Mouse (Mus musculus) hindbrain, embryonic 14.5 days (tissue): ENCODE measurements at regions not wholly inside any gene's neighbourhood (a gene's known extent, or its start where the extent isn't known, plus 50 kb on each side); places are given as distances from the start of the nearest gene placed in this dataset.

Experiments used
- ATAC-seq: fragments of 200-750 bp; cut with Nextera tagmentation; 2 replicates; pipeline ENCODE4 v1.8.0; 2017; ENCODE audit warnings: moderate number of reproducible peaks, mild to moderate bottlenecking, moderate TSS enrichment, moderate library complexity; ENCODE audit not compliant: low FRiP score
- DNase-seq: peaks from one replicate; pipeline ENCODE4 v3.0.0-alpha.2; 2015; ENCODE audit warnings: low spot score
- H3K27ac ChIP-seq: fragments of 300-500 bp; sonication (generic); 2 replicates; pipeline ENCODE4 v1.5.1; 2014; ENCODE audit warnings: mild to moderate bottlenecking, moderate library complexity
- H3K27me3 ChIP-seq: fragments of 300-500 bp; sonication (generic); 2 replicates; pipeline ENCODE4 v1.6.1; 2014; ENCODE audit warnings: mild to moderate bottlenecking, low read length, mixed read lengths; ENCODE audit not compliant: control insufficient read depth, insufficient read depth
- H3K36me3 ChIP-seq: fragments of 300-500 bp; sonication (generic); replicated peaks from 2 replicates; pipeline ENCODE4 v1.6.1; 2014; ENCODE audit not compliant: control insufficient read depth, insufficient read depth
- H3K4me1 ChIP-seq: fragments of 300-500 bp; sonication (generic); replicated peaks from 2 replicates; pipeline ENCODE4 v1.6.1; 2014; ENCODE audit warnings: antibody characterized with exemption, low read length, mixed read lengths; ENCODE audit not compliant: control insufficient read depth, insufficient read depth
- H3K4me2 ChIP-seq: fragments of 300-500 bp; sonication (generic); replicated peaks from 2 replicates; pipeline ENCODE4 v1.6.1; 2014; ENCODE audit warnings: mild to moderate bottlenecking, moderate library complexity
- H3K4me3 ChIP-seq: fragments of 300-500 bp; sonication (generic); replicated peaks from 2 replicates; pipeline ENCODE4 v1.5.1; 2014; ENCODE audit warnings: mild to moderate bottlenecking, low read length
- H3K9ac ChIP-seq: fragments of 300-500 bp; sonication (generic); 2 replicates; pipeline ENCODE4 v1.6.1; 2014
- H3K9me3 ChIP-seq: fragments of 300-500 bp; sonication (generic); 2 replicates; pipeline ENCODE4 v1.6.1; 2016; ENCODE audit warnings: low read length; ENCODE audit not compliant: control insufficient read depth
- WGBS: fragments of 180-500 bp; shearing (Covaris S2); extraction: QIAGEN DNeasy Blood & Tissue Kit; methylation state at CpG from one replicate; pipeline ENCODE4 v1.1.7; 2014; 5-methylcytosine and 5-hydroxymethylcytosine counted together

DNA sequence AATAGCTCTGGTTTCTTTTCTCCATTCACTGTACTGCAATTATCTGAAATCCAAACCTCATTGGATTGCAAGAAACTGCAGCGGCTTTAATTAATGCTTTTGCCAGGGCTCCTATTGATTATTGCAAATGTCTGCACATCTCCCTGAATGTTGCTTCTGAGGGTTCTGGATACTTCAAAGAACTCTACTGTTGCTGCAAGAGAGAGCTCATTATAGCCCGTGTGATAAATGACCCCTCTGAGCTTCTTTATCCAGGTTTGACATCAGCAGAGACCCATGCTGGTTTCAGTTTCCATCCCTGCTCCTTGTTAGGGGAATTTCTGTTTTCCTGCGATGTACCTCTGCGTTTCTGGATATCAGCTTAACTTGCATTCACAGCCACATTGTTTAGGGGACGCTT lies 78.4 kb upstream of the Nav3 start:
- no peak overlapping the region for H3K9ac ChIP-seq
- no peaks in the 10 kb centered on the region for H3K36me3 ChIP-seq
- DNase-seq (no peak), ATAC-seq (no peak)
- no peaks in the 10 kb centered on the region for H3K9me3 ChIP-seq
- peak overlapping the region; percentile 70 for H3K27ac ChIP-seq
- no peaks in the 10 kb centered on the region for H3K27me3 ChIP-seq
- WGBS, result 29% methylated on average over 5 of the region's 5 CpGs
- peaks cover 7% of the 10 kb centered on the region for H3K4me1 ChIP-seq
- peak overlapping the region; percentile 23 for H3K4me2 ChIP-seq
- no peak overlapping the region for H3K4me3 ChIP-seq

DNA sequence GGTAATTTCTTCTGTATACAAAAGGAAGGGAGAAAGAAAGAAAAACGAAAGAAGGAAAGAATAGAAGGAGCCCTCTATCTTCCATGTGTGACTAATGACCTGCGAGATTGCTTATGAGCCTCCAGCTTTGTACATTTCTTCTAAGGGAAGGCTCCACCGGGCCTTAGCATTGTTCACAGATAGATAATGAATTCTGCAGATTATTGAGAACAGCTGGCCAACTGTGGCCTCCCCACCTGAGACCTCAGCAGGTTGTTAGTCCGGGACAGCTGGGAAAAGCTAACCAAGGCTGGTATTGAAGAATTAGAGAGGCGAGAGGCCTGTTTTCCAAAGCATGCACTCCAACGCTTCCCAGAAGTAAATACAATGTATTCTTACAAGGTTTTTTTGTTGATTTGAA lies 86.7 kb upstream of the Nav3 start:
- no peaks in the 10 kb centered on the region for H3K36me3 ChIP-seq
- WGBS, result 13% methylated on average over 6 of the region's 6 CpGs
- H3K4me3 ChIP-seq, result no peak overlapping the region
- ATAC-seq (no peak), DNase-seq (no peak)
- H3K9me3 ChIP-seq, result no peaks in the 10 kb centered on the region
- peaks cover 4% of the 10 kb centered on the region; the same call in 1 of the 2 replicates for H3K4me1 ChIP-seq
- no peak overlapping the region for H3K4me2 ChIP-seq
- H3K27ac ChIP-seq, result peak overlapping the region; percentile 67
- no peaks in the 10 kb centered on the region for H3K27me3 ChIP-seq
- no peak overlapping the region for H3K9ac ChIP-seq

DNA sequence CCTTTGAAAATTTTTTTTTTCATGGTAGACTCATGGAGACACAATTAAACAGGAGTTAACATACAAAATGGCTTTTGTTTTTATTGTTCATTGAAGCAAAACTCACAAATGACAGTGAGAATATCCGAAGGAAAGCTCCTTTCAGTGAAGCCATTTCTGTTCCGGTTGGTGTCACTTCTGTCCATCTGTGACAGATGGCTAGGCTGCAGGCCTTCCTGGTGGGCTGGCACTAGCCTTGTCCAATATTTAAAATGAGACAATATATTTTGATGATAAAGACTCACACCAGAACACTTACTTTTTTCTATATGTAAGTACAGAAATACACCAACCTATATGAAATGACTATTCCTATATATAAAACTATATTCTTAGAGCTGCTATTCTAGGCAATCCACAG lies 92.4 kb upstream of the Nav3 start:
- no peaks in the 10 kb centered on the region for H3K4me1 ChIP-seq
- no peaks in the 10 kb centered on the region for H3K27me3 ChIP-seq
- DNase-seq (no peak), ATAC-seq (no peak)
- no peaks in the 10 kb centered on the region for H3K9me3 ChIP-seq
- H3K9ac ChIP-seq, result no peak overlapping the region
- WGBS, result 52% methylated on average over 2 of the region's 2 CpGs
- no peak overlapping the region for H3K27ac ChIP-seq
- no peak overlapping the region for H3K4me2 ChIP-seq
- no peaks in the 10 kb centered on the region for H3K36me3 ChIP-seq
- no peak overlapping the region for H3K4me3 ChIP-seq

DNA sequence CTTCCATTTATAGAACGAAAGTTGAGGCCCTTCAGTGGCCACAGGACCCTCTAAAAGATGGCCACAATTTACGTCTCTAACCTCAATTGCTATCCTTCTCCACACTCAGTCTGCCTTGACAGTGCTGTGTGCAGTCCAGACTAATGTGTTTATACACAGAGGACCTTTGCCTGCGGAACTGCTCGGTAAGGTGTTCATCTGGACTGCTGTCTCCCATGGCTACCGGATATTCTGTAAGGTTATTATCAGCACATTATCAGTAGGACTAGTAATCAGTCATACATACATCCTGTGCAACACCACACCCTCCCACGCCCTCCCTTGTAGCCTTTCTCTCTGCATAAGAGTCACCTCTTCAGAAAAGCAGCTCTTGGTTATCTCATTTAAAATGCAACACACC lies 98.0 kb upstream of the Nav3 start:
- Histone ChIP-seq H3K4me2 (no peak overlapping the region), H3K4me3 (no peak overlapping the region), H3K9ac (no peak overlapping the region), H3K36me3 (no peaks in the 10 kb centered on the region), H3K4me1 (no peaks in the 10 kb centered on the region), H3K27me3 (no peaks in the 10 kb centered on the region), H3K9me3 (no peaks in the 10 kb centered on the region), H3K27ac (no peak overlapping the region)
- no peak for DNase-seq
- ATAC-seq, result peak; percentile 43; the same call in 1 of the 2 replicates
- 63% methylated on average over 6 of the region's 6 CpGs for WGBS

DNA sequence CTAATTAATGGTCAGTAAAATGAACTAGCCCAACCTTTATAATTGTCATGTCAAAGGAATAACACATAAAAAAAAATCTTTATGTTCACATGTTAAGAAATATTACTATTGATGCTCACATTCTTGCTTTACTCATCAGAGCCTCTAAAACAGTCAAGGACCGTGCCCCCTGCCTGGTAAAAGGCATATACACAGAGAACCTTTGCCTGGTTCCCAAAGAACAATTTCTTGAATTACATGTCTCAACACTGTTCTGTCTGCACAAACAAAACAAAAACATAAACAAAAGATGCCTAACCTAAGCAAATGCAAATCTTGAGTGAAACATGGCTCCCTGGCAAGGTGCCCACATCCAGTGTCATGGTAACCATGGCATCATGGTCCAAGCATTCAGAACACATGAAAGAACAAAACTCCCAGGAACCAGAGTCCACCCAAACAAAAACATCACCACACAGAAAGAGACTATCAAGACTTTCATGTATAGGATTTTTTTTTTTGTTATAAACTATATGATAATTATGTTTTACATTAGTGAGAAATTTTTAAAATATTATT lies 100.4 kb upstream of the Nav3 start:
- no peak overlapping the region for H3K27ac ChIP-seq
- no peaks in the 10 kb centered on the region for H3K27me3 ChIP-seq
- no peaks in the 10 kb centered on the region for H3K36me3 ChIP-seq
- H3K9me3 ChIP-seq, result no peaks in the 10 kb centered on the region
- DNase-seq (peak; percentile 64), ATAC-seq (peak; percentile 27; the same call in 1 of the 2 replicates)
- WGBS, result 53% methylated on average over 1 of the region's 1 CpGs
- H3K4me1 ChIP-seq, result no peaks in the 10 kb centered on the region
- H3K4me2 ChIP-seq, result no peak overlapping the region
- H3K4me3 ChIP-seq, result no peak overlapping the region
- no peak overlapping the region for H3K9ac ChIP-seq

DNA sequence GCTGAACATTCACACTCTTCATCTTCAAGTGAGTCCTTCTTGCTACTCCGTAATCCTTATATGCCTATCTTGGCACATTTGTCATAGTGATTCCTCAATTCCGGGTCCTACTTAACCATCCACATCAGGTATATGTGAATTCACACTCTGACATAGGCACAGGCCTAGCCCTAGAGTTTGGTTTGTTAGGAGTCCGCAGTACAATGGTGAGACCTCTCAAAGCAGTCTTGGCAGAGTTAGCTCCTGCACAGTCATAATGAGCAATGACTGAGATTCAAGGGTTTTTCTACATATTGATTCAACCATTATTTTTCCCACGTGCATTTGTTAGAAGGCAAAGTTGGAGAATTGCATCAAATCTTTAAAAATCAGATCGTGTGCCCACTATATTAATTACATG lies 107.1 kb upstream of the Nav3 start:
- Histone ChIP-seq H3K4me3 (no peak overlapping the region), H3K27ac (no peak overlapping the region), H3K36me3 (no peaks in the 10 kb centered on the region), H3K9me3 (no peaks in the 10 kb centered on the region), H3K4me1 (no peaks in the 10 kb centered on the region), H3K9ac (no peak overlapping the region), H3K4me2 (no peak overlapping the region), H3K27me3 (no peaks in the 10 kb centered on the region)
- DNase-seq (no peak), ATAC-seq (no peak)
- WGBS, result 93% methylated on average over 5 of the region's 5 CpGs

DNA sequence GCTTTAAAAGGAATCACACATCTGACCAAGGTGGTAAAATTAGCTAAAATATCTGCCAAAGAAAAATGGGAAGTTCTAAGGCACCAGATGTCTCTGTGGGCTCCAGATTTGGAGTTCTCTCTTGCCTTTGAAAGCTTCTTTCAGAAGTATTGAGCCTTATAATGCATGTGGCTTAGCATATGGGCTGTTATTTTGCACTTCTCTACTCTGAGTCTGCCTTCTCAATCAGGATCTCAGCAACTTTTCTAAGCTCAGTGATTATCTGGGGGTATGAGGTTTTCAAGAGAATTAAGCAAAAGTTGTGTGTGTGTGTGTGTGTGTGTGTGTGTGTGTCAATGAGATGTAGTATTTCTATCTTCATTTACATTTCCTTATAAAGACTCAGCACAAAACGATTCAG lies 107.6 kb upstream of the Nav3 start:
- Histone ChIP-seq H3K4me1 (no peaks in the 10 kb centered on the region), H3K4me3 (no peak overlapping the region), H3K27ac (no peak overlapping the region), H3K4me2 (no peak overlapping the region), H3K27me3 (no peaks in the 10 kb centered on the region), H3K9ac (no peak overlapping the region), H3K9me3 (no peaks in the 10 kb centered on the region), H3K36me3 (no peaks in the 10 kb centered on the region)
- ATAC-seq (no peak), DNase-seq (no peak)
- 76% methylated on average over 1 of the region's 1 CpGs for WGBS

DNA sequence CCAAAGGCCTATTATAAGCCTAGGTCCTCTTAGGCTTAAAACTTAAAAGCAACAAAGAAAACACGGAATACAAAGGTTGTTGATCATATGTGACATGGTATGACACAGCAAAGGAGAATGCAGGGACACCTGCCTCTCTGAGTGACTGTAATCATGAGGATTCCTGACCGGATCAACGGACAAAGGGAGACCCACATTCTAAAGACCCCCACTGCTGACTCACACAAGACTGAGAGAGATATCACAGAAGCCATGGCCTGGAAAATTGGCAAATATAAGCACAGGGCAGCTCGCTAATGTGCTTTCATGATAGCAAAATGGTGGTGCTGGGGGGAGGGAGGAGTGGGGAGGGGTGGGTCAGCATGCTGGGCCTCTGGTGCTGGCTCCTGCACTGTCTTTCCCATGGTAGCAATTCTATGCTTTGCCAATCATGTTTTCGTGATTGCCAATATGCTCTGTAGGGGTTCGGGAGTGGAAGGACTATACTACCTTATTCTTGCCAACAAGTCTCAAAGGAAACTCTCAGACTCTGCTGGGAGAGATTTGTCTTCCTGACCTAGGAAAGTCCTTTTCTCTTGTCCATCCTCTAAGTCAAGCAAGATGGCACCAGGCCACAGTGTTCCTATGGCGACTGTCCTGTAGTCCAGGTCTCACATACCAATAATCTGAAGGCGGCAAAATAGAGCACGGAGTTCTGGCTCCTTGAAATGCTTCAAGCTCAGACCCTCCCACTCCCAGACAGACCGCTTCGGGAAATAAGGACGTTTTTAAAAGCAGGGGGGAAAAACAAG lies 110.5 kb upstream of the Nav3 start:
- no peak overlapping the region for H3K9ac ChIP-seq
- no peaks in the 10 kb centered on the region for H3K36me3 ChIP-seq
- H3K27me3 ChIP-seq, result no peaks in the 10 kb centered on the region
- no peaks in the 10 kb centered on the region for H3K4me1 ChIP-seq
- no peak for DNase-seq
- peak; percentile 83 for ATAC-seq
- H3K4me3 ChIP-seq, result no peak overlapping the region
- H3K9me3 ChIP-seq, result no peaks in the 10 kb centered on the region
- H3K27ac ChIP-seq, result no peak overlapping the region
- 69% methylated on average over 12 of the region's 12 CpGs for WGBS
- no peak overlapping the region for H3K4me2 ChIP-seq

DNA sequence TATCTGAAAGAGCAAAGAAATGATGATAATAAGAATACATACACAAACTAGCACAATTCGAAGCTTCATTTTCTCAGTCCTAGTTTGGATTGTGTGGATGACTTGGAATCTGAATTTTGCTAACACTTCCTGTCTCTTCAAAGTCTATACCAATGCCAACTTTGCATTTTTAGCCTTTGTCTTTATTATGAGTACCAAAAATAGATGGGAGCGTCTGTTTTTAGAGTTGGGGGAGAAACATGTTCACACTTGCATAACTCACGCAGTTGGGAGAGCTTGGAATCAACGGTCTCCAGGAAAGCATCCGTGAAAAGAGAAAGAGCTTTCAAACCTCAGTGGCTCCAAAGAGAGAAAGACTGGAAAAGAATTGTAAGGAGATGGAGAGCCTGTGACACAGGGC lies 114.5 kb upstream of the Nav3 start:
- Histone ChIP-seq H3K9me3 (no peaks in the 10 kb centered on the region), H3K36me3 (no peaks in the 10 kb centered on the region), H3K4me1 (no peaks in the 10 kb centered on the region), H3K27me3 (no peaks in the 10 kb centered on the region), H3K9ac (no peak overlapping the region), H3K4me2 (no peak overlapping the region), H3K4me3 (no peak overlapping the region), H3K27ac (no peak overlapping the region)
- DNase-seq (no peak), ATAC-seq (no peak)
- WGBS, result 90% methylated on average over 5 of the region's 5 CpGs
